Mouse (Mus musculus): Measurements from ENCODE around the gene Rrbp1. TPM values are rescaled to one million over a fixed set of nuclear protein-coding genes. Genes with fewer than 3 reads are reported as not detected.

Rrbp1 gene
- polyA plus RNA-seq, 1 experiment = 146 TPM

DNA sequence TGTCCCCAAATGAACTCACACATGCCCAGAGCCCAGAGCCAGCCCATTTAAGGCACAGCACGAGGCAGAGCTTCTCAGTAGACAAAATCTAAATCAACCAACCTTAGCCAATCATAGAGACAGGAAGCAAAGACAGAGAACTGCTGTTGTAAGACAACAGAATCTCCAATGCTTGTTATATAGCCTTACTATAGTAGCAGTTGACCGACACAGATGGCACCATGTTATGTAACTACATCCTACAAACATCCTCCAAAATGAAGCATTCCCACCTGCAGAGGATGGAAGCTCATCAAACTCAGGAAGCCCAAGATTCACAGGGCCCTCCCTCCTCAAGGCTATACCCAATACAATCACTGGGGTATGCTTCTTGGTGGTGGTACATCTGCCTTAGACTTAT lies 23.6 kb downstream of the Rrbp1 start:
- Histone ChIP-seq H3K4me1 (ENCODE audit: control insufficient read depth, insufficient read depth, insufficient read length, low read length) (peaks cover 27% of the 10 kb centered on the region), H3K27ac (replicated peaks; ENCODE audit: low read depth, low read length) (no peak overlapping the region), H3K4me3 (ENCODE audit: insufficient read depth, low read depth, low read length) (no peak overlapping the region)

DNA sequence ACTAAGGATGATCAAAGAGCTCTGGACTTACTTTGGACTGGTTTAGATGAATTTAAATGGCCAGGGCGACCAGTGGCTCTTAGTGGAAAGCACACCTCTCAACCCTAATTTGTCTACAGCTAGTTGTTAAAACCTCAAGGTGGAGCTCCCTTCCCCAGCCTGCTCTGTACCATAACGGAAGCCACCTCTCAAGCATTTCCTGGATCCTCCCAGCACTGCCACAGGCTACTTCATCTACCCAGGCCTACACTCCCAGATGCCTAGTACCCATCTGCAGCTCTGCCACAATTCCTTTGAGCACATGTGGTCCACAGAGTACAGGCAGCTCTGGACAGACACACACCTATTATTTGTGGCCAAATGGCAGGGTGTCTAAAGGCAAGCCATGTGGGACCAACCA lies 27.6 kb downstream of the Rrbp1 start:
- peaks cover 16% of the 10 kb centered on the region for H3K4me1 ChIP-seq (ENCODE audit: control insufficient read depth, insufficient read depth, insufficient read length, low read length)
- H3K27ac ChIP-seq (replicated peaks; ENCODE audit: low read depth, low read length) = no peak overlapping the region
- H3K4me3 ChIP-seq (ENCODE audit: insufficient read depth, low read depth, low read length) = no peak overlapping the region

DNA sequence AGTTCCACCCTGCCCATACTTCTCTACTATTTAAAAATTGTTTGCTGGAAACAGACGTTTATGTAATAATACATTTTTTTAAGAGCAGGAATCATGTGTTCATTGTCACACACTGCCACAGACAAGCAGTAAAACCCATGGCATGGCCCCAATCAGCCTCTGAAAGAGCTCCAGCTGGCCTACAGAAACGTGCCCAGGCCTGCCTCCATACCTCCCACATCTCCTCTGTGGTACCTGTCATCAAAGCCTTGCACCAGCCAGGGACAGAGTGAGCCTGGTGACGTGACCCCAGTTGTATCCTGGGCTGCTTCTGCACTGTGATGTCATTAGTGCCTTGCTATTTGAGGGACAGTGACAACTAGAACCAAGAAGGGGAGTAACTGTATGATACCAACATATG lies 28.2 kb downstream of the Rrbp1 start:
- peaks cover 12% of the 10 kb centered on the region for H3K4me1 ChIP-seq (ENCODE audit: control insufficient read depth, insufficient read depth, insufficient read length, low read length)
- H3K27ac ChIP-seq (replicated peaks; ENCODE audit: low read depth, low read length) = no peak overlapping the region
- no peak overlapping the region for H3K4me3 ChIP-seq (ENCODE audit: insufficient read depth, low read depth, low read length)

DNA sequence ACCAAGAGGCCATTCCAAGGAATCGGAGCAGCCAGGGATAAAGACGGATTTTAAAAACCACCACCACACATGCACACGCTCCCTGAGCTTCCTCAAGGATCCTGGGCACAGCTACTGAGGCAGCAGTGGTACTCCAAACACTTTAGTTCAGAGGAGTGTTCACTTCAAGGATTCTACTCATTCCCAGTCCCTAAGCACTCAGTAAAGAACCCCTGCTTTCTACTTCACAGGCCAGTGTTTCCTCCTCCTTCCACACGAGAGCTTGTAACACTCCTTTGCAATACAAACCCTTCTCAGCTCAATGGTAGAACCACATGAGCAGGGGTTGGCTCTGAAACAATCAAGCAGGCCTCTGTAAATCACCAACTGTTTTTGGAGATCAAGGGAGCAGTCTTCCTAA lies 28.9 kb downstream of the Rrbp1 start:
- Histone ChIP-seq H3K4me3 (ENCODE audit: insufficient read depth, low read depth, low read length) (no peak overlapping the region), H3K27ac (replicated peaks; ENCODE audit: low read depth, low read length) (no peak overlapping the region), H3K4me1 (ENCODE audit: control insufficient read depth, insufficient read depth, insufficient read length, low read length) (peaks cover 9% of the 10 kb centered on the region)

DNA sequence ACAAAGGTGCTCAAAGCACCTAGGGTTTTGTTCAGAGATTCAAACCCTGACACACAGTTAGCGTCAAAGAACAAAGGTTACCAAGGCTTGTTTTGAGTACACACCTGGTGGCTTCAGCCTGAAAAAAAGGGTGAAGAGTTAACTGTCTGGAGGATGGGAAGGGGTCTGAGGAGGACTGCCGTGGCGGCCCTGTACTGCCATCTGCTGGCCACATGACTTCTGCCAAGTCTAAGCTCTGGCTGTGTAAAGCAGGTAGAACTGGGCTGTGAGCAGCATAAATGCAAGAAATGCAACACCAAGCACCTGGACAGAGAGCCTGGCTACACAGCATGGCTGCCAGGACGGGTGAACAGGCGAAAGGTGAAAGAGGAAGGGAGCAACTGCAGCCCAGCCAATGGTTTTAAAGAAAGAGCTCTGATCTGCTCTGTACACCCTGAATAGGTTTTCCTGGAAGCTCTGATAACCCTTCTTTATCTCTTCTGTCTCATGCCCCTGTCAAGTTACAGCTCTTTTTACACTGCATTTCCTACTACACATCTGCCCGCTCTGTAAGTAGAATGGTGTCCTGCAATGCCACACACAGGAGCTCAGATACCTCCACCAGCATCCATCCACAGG lies 30.2 kb downstream of the Rrbp1 start:
- Histone ChIP-seq H3K4me1 (ENCODE audit: control insufficient read depth, insufficient read depth, insufficient read length, low read length) (peaks cover 9% of the 10 kb centered on the region), H3K4me3 (ENCODE audit: insufficient read depth, low read depth, low read length) (no peak overlapping the region), H3K27ac (replicated peaks; ENCODE audit: low read depth, low read length) (no peak overlapping the region)

DNA sequence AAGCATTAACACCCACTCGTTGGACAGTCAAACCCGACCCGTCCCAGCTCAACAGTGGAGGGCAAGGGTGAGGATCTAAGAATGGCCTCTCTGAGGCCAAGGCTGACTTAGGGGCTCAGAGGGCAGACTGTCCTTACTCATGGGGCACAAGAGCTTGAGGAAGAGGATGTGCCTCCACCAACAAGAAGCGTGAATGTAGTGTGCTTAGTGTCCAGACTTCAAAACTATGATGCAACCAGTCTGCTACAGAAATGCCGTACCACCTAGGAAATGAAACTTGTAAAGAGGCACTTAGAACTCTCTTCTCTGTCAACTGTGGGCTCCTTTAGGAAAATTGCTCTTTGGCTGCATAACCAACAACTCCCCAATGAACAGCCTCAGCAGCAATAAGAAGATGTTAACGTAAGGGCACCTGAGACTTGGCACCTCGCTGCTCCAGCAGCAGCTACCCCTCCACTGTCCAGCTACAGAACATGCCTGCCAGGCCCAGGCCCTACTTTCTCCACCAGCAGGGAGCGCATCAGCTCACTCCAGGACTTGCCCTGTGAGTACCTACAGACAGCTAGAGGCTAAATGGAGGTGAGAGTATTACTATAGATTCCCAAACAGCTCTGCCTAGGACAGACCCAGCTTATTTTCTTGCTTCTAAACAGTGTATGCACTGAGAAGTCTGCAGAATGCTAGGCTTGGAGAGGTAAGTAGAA lies 32.5 kb downstream of the Rrbp1 start:
- H3K4me1 ChIP-seq (ENCODE audit: control insufficient read depth, insufficient read depth, insufficient read length, low read length) = peaks cover 7% of the 10 kb centered on the region
- H3K27ac ChIP-seq (replicated peaks; ENCODE audit: low read depth, low read length) = no peak overlapping the region
- no peak overlapping the region for H3K4me3 ChIP-seq (ENCODE audit: insufficient read depth, low read depth, low read length)

DNA sequence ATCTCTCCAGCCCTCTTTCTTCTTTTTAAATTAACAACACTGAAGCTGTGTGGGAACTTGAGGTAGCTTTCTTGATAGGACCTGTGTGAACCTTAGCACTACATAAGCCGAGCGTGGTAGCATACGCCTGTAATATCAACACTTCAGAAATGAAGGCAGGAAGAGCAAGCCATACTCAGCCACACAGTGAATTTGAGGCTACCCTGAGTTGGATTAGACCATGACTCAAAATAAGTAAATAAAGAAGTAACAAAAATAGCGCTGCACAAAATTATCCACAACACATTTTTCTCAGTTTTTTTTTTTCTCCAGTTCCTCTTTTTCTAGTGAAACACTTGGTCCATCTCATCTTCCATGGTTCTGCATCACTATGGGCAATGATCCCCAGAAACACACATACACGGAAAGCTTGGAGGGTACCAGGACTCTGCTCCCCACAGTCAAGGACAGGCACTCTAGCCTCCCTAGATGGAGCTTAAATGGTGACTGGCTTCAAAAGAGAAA lies 35.9 kb downstream of the Rrbp1 start:
- H3K4me1 ChIP-seq (ENCODE audit: control insufficient read depth, insufficient read depth, insufficient read length, low read length) = peaks cover 5% of the 10 kb centered on the region
- no peak overlapping the region for H3K27ac ChIP-seq (replicated peaks; ENCODE audit: low read depth, low read length)
- no peak overlapping the region for H3K4me3 ChIP-seq (ENCODE audit: insufficient read depth, low read depth, low read length)

DNA sequence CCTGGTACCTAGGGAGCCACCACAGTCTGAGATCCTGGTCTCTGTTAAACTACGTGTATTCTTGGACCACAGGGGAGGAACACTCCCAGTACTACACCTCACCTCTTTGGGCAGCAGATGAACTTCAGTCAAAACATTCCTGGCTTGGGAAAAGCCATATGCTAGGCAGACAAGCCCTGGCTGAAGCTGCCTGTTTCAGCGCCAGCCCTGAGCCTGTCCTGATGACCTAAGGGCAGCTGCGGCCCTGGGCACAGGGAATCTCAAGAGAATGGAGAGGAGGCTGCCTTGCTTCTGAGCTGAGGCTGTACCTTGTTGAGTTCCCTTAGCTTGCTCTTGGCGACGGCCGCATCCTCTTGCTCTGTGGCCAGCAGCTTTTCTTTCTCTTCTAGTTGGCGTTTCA lies 37.9 kb downstream of the Rrbp1 start:
- H3K4me1 ChIP-seq (ENCODE audit: control insufficient read depth, insufficient read depth, insufficient read length, low read length) = no peaks in the 10 kb centered on the region; the same call in 1 of the 2 replicates
- no peak overlapping the region for H3K4me3 ChIP-seq (ENCODE audit: insufficient read depth, low read depth, low read length)
- H3K27ac ChIP-seq (replicated peaks; ENCODE audit: low read depth, low read length) = no peak overlapping the region

DNA sequence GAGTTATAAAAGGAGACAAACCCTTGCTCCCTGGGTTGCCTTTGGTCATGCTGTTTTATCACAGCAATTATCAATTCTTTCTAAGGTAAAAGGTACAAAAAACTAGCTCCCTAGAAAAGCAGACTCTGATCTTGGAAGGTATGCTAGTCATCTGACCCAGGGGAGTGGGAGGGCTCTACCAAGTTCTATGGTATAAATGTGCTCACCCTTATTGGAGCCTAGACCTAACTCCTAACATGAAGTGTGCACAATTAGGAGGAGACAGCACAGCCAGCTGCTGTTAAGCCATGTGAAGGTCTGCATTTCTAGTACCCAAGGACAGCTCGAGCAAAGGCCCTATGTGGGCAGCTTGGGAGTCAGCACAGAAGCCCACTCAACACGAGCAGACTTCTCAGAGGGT lies 39.2 kb downstream of the Rrbp1 start:
- Histone ChIP-seq H3K4me3 (ENCODE audit: insufficient read depth, low read depth, low read length) (no peak overlapping the region), H3K27ac (replicated peaks; ENCODE audit: low read depth, low read length) (no peak overlapping the region), H3K4me1 (ENCODE audit: control insufficient read depth, insufficient read depth, insufficient read length, low read length) (no peaks in the 10 kb centered on the region)

DNA sequence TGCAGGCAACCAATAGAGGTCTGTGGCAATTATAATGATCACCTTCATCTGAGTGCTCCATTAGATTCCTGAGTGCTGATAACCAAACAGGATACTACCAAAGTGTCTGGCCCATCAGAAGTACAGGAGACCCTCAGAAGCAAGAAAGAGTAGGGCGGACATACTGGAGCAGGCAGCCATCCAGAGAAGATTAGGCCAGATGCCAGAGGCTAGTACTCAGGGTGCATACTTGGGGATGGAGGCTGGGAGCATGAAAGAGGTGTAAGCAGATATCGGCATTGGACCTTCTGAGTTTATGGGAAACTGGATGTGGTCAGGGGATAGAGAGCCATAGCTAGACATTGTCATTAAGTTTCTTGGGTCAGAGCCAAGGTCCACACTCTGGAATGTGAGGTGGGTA lies 40.2 kb downstream of the Rrbp1 start:
- H3K27ac ChIP-seq (replicated peaks; ENCODE audit: low read depth, low read length) = no peak overlapping the region
- no peaks in the 10 kb centered on the region for H3K4me1 ChIP-seq (ENCODE audit: control insufficient read depth, insufficient read depth, insufficient read length, low read length)
- H3K4me3 ChIP-seq (ENCODE audit: insufficient read depth, low read depth, low read length) = no peak overlapping the region

DNA sequence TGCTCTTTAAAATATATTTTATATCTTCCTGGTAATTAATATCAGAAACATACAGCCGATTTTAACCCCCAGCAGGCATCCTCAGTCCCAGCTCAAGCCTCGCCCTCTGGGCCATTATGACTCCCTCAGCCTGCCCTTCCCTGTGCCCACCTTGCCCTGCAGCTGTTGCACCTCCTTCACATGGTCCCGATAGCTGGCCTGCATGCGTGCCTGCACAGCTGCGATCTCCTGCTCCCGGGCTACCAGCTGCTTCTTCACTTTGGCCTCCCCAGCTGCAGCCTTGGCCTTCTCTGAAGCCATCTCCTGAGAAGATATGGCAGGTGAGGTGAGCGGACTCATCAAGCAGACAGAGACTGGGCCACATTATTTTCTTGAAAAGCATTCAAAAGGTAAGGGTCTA lies 41.8 kb downstream of the Rrbp1 start:
- H3K4me3 ChIP-seq (ENCODE audit: insufficient read depth, low read depth, low read length) = no peak overlapping the region
- H3K27ac ChIP-seq (replicated peaks; ENCODE audit: low read depth, low read length) = no peak overlapping the region
- H3K4me1 ChIP-seq (ENCODE audit: control insufficient read depth, insufficient read depth, insufficient read length, low read length) = no peaks in the 10 kb centered on the region

DNA sequence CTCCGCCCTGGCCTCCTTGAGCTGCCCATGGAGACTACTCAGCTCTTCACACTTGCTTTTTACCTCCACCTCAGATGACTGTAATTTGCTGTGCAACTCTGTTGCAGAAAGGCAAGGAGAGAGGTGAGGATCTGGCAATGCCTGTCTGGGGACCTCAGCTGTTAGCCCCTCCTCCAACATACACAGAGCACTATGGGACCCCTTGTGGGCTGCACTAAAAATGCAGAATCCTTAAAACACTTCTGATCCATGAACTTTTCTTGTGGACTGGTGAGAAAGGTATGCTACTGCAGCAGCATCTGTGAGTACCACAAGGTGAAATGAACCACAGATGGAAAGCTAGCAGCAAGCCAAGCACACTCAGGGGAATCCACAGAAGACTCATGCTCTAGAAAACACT lies 47.7 kb downstream of the Rrbp1 start:
- Histone ChIP-seq H3K4me3 (ENCODE audit: insufficient read depth, low read depth, low read length) (no peak overlapping the region), H3K27ac (replicated peaks; ENCODE audit: low read depth, low read length) (no peak overlapping the region), H3K4me1 (ENCODE audit: control insufficient read depth, insufficient read depth, insufficient read length, low read length) (no peaks in the 10 kb centered on the region)

DNA sequence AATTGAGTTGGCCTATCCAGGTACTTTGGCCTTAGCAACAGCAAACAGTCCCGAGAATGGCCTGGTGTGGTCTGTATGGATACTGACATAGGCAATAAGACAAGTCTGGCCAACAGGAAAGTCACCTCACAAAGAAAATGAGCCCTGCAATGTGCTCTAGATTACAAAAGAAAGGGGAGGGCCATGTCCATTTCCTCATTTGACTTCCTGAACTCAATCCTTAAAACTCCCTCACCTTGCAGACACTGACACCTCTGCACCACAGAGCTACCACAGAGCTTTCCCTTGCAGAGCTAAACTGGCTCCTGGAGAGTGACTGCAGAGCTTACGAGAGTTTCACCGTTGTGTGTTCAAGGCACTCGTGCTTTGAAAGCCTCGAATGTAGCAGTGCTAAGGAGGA lies 48.9 kb downstream of the Rrbp1 start:
- Histone ChIP-seq H3K27ac (replicated peaks; ENCODE audit: low read depth, low read length) (no peak overlapping the region), H3K4me1 (ENCODE audit: control insufficient read depth, insufficient read depth, insufficient read length, low read length) (no peaks in the 10 kb centered on the region), H3K4me3 (ENCODE audit: insufficient read depth, low read depth, low read length) (no peak overlapping the region)

DNA sequence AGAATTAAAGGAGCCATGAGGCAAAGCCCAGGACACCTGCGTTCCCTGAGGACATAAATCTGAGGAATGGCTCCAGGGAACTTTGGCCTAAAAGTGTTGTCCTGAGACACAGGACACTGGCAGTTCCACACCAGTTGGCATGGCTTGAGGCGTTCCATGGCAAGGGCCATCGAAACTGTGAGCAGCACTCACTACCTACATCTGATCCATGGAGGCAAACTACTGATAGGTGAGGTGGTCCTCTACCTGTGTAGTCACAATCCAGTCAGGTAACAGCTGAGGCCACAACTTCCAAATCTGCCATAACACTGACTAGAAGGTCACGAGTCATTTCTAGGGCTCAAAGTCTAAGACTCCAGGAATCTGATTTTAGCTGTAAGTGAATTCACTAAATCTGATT lies 55.3 kb downstream of the Rrbp1 start:
- no peak overlapping the region for H3K27ac ChIP-seq (replicated peaks; ENCODE audit: low read depth, low read length)

DNA sequence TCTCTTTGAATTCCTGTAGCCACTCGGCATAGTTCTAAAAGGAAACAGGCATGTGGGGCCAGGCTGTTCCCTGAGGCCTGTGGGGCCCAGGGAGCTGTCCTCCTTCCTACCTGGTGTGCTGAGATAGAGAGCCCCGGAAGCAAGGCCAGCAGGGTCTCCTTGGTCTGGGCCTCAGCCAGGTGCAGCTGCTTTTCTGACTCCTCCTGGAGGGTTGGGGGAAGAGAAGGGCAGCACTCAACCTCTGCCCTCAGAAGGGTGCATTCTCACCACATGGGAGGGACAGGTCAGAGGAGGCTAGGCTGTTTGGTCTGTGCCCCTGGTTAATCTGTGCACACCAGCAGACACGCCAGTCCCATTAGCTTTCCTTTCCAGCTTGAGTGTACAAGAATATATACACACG lies 56.1 kb downstream of the Rrbp1 start:
- Histone ChIP-seq H3K4me3 (ENCODE audit: insufficient read depth, low read depth, low read length) (no peak overlapping the region), H3K27ac (replicated peaks; ENCODE audit: low read depth, low read length) (no peak overlapping the region), H3K4me1 (ENCODE audit: control insufficient read depth, insufficient read depth, insufficient read length, low read length) (no peaks in the 10 kb centered on the region)

More for the DNA sequence above, 55.3 kb downstream of the Rrbp1 start:
- Histone ChIP-seq H3K4me3 (ENCODE audit: insufficient read depth, low read depth, low read length) (no peak overlapping the region), H3K4me1 (ENCODE audit: control insufficient read depth, insufficient read depth, insufficient read length, low read length) (no peaks in the 10 kb centered on the region)

DNA sequence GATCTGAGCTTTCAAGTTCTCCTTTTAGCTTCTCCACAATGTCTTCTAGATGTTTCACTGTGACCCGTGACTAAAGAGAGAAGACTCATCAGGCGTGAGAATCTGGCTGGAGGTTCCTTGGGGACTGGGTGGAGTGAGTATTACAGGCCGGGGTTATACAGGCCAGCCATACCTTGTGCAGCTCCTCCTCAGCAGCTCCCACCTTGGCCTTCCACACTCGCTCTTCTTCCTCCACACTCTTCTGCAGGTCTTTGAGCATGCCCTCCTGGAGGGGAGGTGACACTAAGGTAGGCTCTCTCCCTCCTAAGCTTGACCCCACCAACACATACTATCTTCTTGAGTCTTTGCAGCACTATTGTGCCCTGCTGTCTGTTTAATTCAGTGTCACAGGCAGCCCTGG lies 57.1 kb downstream of the Rrbp1 start:
- Histone ChIP-seq H3K4me1 (ENCODE audit: control insufficient read depth, insufficient read depth, insufficient read length, low read length) (no peaks in the 10 kb centered on the region), H3K4me3 (ENCODE audit: insufficient read depth, low read depth, low read length) (no peak overlapping the region)

More for the DNA sequence above, 57.1 kb downstream of the Rrbp1 start:
- no peak overlapping the region for H3K27ac ChIP-seq (replicated peaks; ENCODE audit: low read depth, low read length)
